Mouse (Mus musculus) stomach, embryonic 15.5 days (tissue): Measurements from ENCODE around the gene Slc25a22. TPM values are rescaled to one million over a fixed set of nuclear protein-coding genes. Genes with fewer than 3 reads are reported as not detected.

Experiments used
- ATAC-seq: fragments of 200-750 bp; cut with Nextera tagmentation; 2 replicates; pipeline ENCODE4 v1.8.0; 2017; ENCODE audit warnings: low read depth, moderate number of reproducible peaks, moderate TSS enrichment; ENCODE audit not compliant: insufficient read depth, low FRiP score
- H3K27ac ChIP-seq: fragments of 300-500 bp; sonication (generic); 2 replicates; pipeline ENCODE4 v1.5.1; 2015; ENCODE audit warnings: mild to moderate bottlenecking, inconsistent platforms
- H3K27me3 ChIP-seq: fragments of 300-500 bp; sonication (generic); replicated peaks from 2 replicates; pipeline ENCODE4 v1.6.1; 2015; ENCODE audit warnings: inconsistent platforms
- H3K36me3 ChIP-seq: fragments of 300-500 bp; sonication (generic); 2 replicates; pipeline ENCODE4 v1.6.1; 2015; ENCODE audit warnings: inconsistent platforms
- H3K4me1 ChIP-seq: fragments of 300-500 bp; sonication (generic); 2 replicates; pipeline ENCODE4 v1.6.1; 2015; ENCODE audit warnings: inconsistent platforms
- H3K4me2 ChIP-seq: fragments of 300-500 bp; sonication (generic); 2 replicates; pipeline ENCODE4 v1.6.1; 2015; ENCODE audit warnings: mild to moderate bottlenecking, inconsistent platforms
- H3K4me3 ChIP-seq: fragments of 300-500 bp; sonication (generic); replicated peaks from 2 replicates; pipeline ENCODE4 v1.5.1; 2015; ENCODE audit warnings: inconsistent platforms
- H3K9ac ChIP-seq: fragments of 300-500 bp; sonication (generic); 2 replicates; pipeline ENCODE4 v1.6.1; 2015; ENCODE audit warnings: inconsistent platforms
- H3K9me3 ChIP-seq: fragments of 300-500 bp; sonication (generic); 2 replicates; pipeline ENCODE4 v1.6.1; 2016; ENCODE audit warnings: inconsistent platforms
- WGBS: fragments of 180-500 bp; shearing (Covaris S2); methylation state at CpG from one replicate; pipeline ENCODE4 v1.1.7; 2015; 5-methylcytosine and 5-hydroxymethylcytosine counted together
- polyA plus RNA-seq: library from polyadenylated mRNA; unstranded; fragments of >200 nt; fragmentation: Nextera tagmentation; extraction: Ambion mirVana; gene quantifications from 2 replicates; pipeline ENCODE4 v1.2.1, GENCODE M21; 2015

Slc25a22 gene
- polyA plus RNA-seq, 1 experiment from 2014 or later = 27.2 TPM

DNA sequence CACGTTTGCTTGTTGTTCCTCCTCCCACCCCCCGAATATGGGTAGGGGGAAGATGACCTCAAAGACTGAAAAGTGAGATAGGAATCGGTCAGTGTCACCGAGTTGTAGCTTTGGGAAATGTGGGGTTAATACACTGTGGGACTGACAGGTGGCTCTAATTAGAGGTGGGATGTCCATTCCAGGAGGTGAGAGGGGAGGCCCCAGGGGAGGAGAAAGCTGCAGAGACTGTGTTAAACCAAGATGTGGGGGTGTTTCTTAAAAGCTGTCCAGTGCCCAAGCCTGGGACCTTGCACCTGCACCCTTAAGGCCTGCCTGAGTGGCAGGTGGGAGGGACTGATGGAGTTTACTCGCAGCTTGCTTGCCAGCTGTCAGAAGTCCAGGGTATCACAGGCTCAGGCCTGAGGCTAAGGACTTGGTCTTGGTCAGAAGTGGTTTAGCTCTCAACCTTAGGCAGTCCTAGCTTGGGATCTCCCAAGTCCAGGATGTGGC is 24.7 kb upstream of the Slc25a22 start:
- peaks cover 38% of the 10 kb centered on the region for H3K27me3 ChIP-seq
- H3K4me1 ChIP-seq = peaks cover 57% of the 10 kb centered on the region
- peak overlapping the region; percentile 82 for H3K4me2 ChIP-seq
- 0 out of 2 replicates have a peak, but pooled peaks cover 4% of the 10 kb centered on the region for H3K36me3 ChIP-seq
- 0 out of 2 replicates have a peak overlapping the region, but pooled peaks have one; percentile 37 for H3K9ac ChIP-seq
- H3K4me3 ChIP-seq = peak overlapping the region; percentile 46
- WGBS = 22% methylated on average over 5 of the region's 5 CpGs
- ATAC-seq = peak; percentile 8; the same call in 1 of the 2 replicates
- H3K9me3 ChIP-seq = no peaks in the 10 kb centered on the region
- H3K27ac ChIP-seq = peak overlapping the region; percentile 33

DNA sequence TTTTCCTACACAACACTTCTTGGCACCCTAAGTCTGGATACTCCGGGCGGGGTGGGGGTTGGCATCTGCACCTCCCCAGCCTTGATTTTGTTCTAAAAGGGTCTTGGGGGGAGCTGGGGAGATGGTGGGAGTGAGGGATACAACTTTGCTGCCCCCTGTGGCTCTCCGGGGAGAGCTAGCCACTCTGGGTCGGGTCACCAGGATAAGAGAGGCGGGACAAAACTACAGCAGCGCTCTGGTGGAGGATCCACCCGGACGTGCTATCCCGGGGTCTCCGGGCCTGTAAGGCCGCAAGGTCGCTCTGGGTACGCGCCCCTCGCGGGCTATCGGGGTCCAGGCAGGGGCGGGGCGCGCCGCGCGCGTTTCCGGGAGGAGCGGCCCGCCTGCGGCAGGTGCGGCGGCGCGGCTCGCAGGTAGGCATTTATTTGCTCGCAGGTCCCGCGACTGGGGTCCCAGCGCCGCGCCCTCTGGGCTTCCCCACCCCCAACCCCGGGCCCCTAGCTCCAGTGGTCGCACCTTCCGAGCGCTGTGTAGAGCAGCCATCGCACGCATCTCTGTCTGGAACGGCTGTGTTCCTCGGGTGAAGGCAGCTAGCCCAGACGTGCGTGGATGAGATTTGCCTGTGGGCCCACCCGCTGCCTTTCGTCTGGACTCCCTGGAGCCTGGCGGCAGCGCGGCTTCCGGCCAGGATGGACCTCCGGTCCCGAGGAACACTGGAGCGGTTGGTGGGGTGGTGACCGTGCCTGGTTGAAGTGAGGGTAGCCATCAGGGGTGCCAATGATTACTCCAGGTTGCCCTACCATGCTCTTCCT is 24.0 kb upstream of the Slc25a22 start:
- no peak; the same call in 1 of the 2 replicates for ATAC-seq
- peaks cover 54% of the 10 kb centered on the region for H3K4me1 ChIP-seq
- H3K36me3 ChIP-seq = 0 out of 2 replicates have a peak, but pooled peaks cover 4% of the 10 kb centered on the region
- peak overlapping the region; percentile 37 for H3K9ac ChIP-seq
- WGBS = 3% methylated on average over 59 of the region's 59 CpGs
- no peaks in the 10 kb centered on the region for H3K9me3 ChIP-seq
- H3K4me2 ChIP-seq = peak overlapping the region; percentile 82
- H3K27me3 ChIP-seq = peaks cover 38% of the 10 kb centered on the region
- peak overlapping the region; percentile 46 for H3K4me3 ChIP-seq
- peak overlapping the region; percentile 33; the same call in 1 of the 2 replicates for H3K27ac ChIP-seq

DNA sequence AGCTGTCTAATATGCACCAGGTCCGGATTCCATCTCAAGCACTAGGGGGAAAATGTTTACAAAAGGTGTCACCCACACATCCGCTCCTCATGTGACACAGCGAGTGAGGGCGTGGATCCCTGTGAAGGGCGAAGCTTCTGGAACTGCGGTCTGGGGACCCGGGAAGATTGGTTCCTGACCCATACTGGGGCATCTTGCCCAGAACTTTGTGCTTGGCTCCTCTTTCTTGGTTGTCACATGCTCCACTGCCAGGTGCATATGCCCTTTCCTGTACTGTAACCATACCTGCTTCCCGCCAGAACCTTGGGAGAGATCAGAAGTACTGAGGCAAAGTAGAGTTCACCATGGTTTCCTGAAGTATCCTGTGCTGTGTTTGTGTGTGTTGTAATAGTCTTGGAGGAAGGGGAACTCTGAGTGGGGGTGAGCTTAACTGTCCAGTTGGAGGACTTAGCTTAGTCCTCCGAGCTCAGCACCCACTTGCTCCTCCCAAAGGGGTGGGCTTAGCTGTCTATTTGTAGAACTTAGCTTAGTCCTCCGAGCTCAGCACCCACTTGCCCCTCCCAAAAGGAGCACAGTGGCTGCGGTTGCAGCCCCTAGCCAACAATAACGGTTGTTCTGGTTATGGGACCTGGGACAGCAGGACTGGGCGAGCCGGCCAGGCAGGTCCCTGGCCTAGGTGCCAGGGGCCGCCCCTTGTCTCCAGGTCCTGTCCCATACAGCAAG is 22.9 kb upstream of the Slc25a22 start, which contains the start of gene Cracr2b:
Gene Cracr2b, plus strand, starts transcription at position 704 of the 723 bp plus-strand sequence.
- Histone ChIP-seq H3K36me3 (0 out of 2 replicates have a peak, but pooled peaks cover 4% of the 10 kb centered on the region), H3K4me3 (peak within 1 kb of the TSS; percentile 46), H3K9me3 (no peaks in the 10 kb centered on the region), H3K4me1 (peaks cover 56% of the 10 kb centered on the region), H3K4me2 (peak within 1 kb of the TSS; percentile 82), H3K27me3 (peaks cover 38% of the 10 kb centered on the region), H3K9ac (peak within 1 kb of the TSS; percentile 37), H3K27ac (peak within 1 kb of the TSS; percentile 33; the same call in 1 of the 2 replicates)
- no peak for ATAC-seq
- 52% methylated on average over 15 of the region's 15 CpGs for WGBS

DNA sequence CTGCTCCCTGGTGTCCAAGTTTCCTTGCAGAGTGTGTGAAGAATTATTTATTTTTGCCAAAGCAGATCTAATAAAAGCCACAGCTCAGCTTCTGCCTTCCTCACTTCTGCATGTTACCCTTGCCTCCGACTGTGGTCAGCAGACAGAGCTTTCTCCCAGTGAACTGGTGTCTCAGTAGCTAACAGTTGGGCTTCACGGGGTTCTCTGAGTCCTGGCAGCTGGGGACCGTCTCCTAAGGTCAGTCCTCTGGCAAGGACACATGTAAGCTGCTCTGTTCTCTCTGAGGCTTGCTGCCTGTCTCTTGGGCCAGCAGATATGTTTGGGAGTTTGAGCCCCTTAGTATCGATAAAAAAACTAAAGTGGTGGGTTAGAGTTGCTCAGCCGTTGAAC is 22.3 kb upstream of the Slc25a22 start:
- Histone ChIP-seq H3K9ac (no peak overlapping the region), H3K36me3 (0 out of 2 replicates have a peak, but pooled peaks cover 4% of the 10 kb centered on the region), H3K9me3 (no peaks in the 10 kb centered on the region), H3K27ac (no peak overlapping the region), H3K4me3 (no peak overlapping the region), H3K27me3 (peaks cover 37% of the 10 kb centered on the region), H3K4me2 (no peak overlapping the region), H3K4me1 (peaks cover 52% of the 10 kb centered on the region)
- no peak for ATAC-seq
- WGBS = 41% methylated on average over 5 of the region's 5 CpGs

DNA sequence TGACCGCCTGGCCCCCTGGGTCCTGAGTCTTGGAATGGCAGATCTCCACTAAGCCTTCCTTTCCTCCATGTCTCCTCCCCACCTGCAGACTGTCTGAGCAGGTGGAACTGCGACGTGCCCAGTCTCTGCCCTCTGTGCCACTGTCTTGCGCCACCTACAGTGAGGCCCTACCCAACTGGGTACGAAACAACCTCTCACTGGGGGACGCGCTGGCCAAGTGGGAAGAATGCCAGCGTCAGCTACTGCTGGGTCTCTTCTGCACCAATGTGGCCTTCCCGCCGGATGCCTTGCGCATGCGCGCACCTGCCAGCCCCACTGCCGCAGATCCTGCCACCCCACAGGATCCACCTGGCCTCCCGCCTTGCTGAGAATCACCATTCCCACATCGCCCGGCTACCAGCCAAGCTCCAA is 21.6 kb upstream of the Slc25a22 start:
- Histone ChIP-seq H3K27me3 (peaks cover 30% of the 10 kb centered on the region), H3K4me2 (no peak overlapping the region), H3K36me3 (0 out of 2 replicates have a peak, but pooled peaks cover 4% of the 10 kb centered on the region), H3K4me3 (no peak overlapping the region), H3K9ac (no peak overlapping the region), H3K27ac (no peak overlapping the region), H3K9me3 (no peaks in the 10 kb centered on the region), H3K4me1 (peaks cover 50% of the 10 kb centered on the region)
- 87% methylated on average over 17 of the region's 17 CpGs for WGBS
- ATAC-seq = no peak

DNA sequence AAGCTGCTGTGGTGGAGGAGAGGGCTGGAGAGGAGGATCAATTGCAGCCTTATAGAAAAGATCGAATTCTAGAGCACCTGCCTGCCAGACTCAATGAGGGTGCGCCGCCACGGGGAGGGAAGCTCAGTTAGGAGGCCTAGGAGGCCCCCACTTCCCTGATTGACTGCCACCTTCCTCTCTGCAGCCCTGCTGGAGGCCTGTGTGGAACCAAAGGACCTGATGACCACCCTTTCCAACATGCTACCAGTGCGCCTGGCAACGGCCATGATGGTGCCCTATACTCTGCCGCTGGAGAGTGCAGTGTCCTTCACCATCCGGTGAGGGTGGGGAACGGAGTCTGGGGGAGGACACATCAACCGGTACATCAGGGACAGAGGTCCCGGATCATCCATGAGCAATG is 21.0 kb upstream of the Slc25a22 start:
- Histone ChIP-seq H3K36me3 (0 out of 2 replicates have a peak, but pooled peaks cover 4% of the 10 kb centered on the region), H3K4me3 (no peak overlapping the region), H3K4me1 (peaks cover 47% of the 10 kb centered on the region), H3K27me3 (peaks cover 24% of the 10 kb centered on the region), H3K9me3 (no peaks in the 10 kb centered on the region), H3K27ac (no peak overlapping the region), H3K4me2 (no peak overlapping the region), H3K9ac (no peak overlapping the region)
- no peak for ATAC-seq
- 88% methylated on average over 11 of the region's 11 CpGs for WGBS

DNA sequence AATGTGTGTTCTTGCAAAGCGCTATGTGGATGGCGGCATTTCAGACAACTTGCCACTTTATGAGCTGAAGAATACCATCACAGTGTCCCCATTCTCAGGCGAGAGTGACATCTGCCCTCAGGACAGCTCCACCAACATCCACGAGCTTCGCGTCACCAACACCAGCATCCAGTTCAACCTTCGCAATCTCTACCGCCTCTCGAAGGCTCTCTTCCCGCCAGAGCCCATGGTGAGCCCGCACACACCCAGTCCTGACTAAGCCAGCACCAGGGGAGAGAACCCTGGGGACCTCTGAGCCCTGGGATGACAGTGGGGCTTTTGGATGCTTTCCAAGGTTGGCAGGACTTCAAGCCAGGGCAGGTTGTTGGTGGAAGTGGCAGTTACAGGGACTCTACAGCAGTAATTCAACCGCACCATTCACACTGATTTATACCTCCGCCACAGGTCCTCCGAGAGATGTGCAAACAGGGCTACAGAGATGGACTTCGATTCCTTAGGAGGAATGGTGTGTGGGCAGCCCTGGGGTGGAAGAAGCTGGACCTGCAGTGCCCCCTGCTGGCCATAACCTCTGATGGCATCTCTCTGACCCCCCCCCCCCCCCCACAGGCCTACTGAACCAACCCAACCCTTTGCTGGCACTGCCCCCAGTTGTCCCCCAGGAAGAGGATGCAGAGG is 20.4 kb upstream of the Slc25a22 start:
- Histone ChIP-seq H3K27me3 (peaks cover 20% of the 10 kb centered on the region), H3K9me3 (no peaks in the 10 kb centered on the region), H3K4me1 (peaks cover 42% of the 10 kb centered on the region), H3K4me3 (no peak overlapping the region), H3K4me2 (no peak overlapping the region), H3K36me3 (0 out of 2 replicates have a peak, but pooled peaks cover 4% of the 10 kb centered on the region), H3K27ac (no peak overlapping the region), H3K9ac (no peak overlapping the region)
- 78% methylated on average over 15 of the region's 15 CpGs for WGBS
- ATAC-seq = no peak

DNA sequence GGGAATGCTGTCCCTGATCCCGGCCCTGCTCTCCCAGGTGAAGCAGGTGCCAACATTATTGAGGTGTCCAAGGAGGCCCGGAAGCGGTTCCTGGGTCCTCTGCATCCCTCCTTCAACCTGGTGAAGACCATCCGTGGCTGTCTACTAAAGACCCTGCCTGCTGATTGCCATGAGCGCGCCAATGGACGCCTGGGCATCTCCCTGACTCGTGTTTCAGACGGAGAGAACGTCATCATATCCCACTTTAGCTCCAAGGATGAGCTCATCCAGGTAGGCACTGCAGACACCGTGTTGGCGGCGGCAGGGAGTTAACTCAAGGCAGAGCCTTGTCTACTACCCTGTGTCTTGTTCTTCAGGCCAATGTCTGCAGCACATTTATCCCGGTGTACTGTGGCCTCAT is 19.5 kb upstream of the Slc25a22 start:
- Histone ChIP-seq H3K4me1 (peaks cover 38% of the 10 kb centered on the region), H3K36me3 (0 out of 2 replicates have a peak, but pooled peaks cover 4% of the 10 kb centered on the region), H3K4me2 (no peak overlapping the region), H3K9ac (no peak overlapping the region), H3K27ac (no peak overlapping the region), H3K9me3 (no peaks in the 10 kb centered on the region), H3K27me3 (peaks cover 13% of the 10 kb centered on the region; the same call in 1 of the 2 replicates), H3K4me3 (no peak overlapping the region)
- WGBS = 94% methylated on average over 14 of the region's 14 CpGs
- ATAC-seq = no peak

DNA sequence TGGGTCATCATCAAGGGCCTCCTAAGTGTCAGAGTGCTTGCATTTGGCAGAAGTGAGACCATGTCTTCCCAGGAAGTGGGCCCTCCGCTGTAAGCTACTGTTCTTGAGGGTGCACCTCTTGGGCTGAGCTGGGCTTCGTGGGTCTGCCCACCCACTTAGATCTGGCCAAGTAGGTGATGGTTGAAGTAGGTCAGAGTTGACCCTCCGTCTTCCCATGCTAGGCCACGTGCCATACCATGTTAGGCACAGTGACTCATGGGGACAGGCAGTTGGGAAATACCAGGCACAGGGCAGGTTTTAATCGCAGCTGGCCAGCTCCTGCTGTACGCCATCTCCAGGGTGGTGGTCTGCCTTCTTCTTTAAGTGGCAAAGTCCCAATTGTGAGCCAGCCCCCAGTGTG is 19.0 kb upstream of the Slc25a22 start:
- Histone ChIP-seq H3K27ac (no peak overlapping the region), H3K36me3 (0 out of 2 replicates have a peak, but pooled peaks cover 4% of the 10 kb centered on the region), H3K4me1 (peaks cover 36% of the 10 kb centered on the region), H3K9ac (no peak overlapping the region), H3K9me3 (no peaks in the 10 kb centered on the region), H3K4me2 (peak overlapping the region; percentile 1; the same call in 1 of the 2 replicates), H3K4me3 (0 out of 2 replicates have a peak overlapping the region, but pooled peaks have one; percentile 75), H3K27me3 (peaks cover 8% of the 10 kb centered on the region; the same call in 1 of the 2 replicates)
- WGBS = 89% methylated on average over 6 of the region's 6 CpGs
- ATAC-seq = no peak

DNA sequence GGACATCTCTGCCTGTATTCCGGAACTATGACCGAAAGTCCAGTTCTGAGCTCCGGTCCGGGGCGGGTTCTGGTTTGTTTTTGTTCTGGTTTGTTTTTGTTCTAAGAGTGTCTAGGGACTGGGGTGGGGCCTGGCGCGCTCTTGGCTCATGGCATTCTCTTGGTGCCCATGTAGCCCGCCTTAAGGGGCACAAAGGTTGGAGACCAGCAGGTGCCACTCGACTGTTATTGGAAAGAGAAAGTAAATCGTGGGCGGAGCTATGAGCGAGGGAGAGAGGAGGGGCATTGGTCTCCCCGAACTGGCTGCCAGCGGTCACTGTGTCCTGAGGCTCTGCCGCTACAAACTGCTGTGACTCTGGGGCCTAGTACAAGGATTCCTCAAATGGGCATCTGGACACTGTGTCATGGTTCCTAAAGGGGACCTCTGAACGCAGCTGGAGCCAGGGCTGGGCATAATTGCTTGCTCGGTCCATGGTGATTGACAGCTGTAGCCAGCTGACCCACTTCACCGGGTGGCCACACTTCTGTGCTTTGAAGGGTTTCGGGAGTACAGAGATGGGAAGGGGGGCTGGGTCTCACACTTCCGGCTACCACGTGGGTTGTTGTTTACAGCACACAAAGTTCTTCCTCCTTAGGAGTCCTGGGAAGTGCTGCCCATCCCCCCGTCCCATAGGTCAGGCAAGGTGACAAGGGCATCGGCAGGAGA is 18.1 kb upstream of the Slc25a22 start:
- peak overlapping the region; percentile 75 for H3K4me3 ChIP-seq
- WGBS = under 1% methylated on average over 23 of the region's 23 CpGs
- peak overlapping the region; percentile 88 for H3K27ac ChIP-seq
- H3K9me3 ChIP-seq = no peaks in the 10 kb centered on the region
- H3K4me2 ChIP-seq = peak overlapping the region; percentile 96
- peaks cover 26% of the 10 kb centered on the region for H3K4me1 ChIP-seq
- peak overlapping the region; percentile 67 for H3K9ac ChIP-seq
- H3K27me3 ChIP-seq = 0 out of 2 replicates have a peak, but pooled peaks cover 6% of the 10 kb centered on the region
- peaks cover 8% of the 10 kb centered on the region; the same call in 1 of the 2 replicates for H3K36me3 ChIP-seq
- peak; percentile 24; the same call in 1 of the 2 replicates for ATAC-seq
